ENCODE assay signal across 8 mouse cellular contexts in the genomic region with DNA sequence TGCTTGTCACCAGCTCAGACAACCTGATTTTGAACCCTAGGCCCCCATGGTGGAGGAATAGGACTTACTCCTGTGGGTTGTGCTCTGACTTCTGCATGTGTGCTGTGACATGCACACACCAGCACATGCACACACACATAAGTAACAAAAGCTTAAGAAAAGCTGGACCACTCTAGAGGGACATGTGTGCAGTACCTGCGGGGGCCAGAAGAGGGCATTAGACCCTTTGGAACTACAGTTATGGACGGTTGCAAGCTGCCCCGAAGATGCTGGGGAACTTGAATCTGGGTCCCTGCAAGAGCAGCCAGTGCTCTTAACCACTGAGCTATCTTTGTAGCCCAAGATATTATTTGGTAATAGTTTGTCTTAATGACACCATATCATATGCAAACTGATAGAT. TPM values are rescaled to one million over a fixed set of nuclear protein-coding genes. Genes with fewer than 3 reads are reported as not detected.
DNase-seq lines count a peak whose midpoint lies in the region; ATAC-seq lines count a peak whose summit lies in the region.

No protein-coding gene starts in this region.

- WGBS in hindbrain, embryonic 10.5 days: 52% methylated on average over 3 of the region's 3 CpGs
- 53% methylated on average over 3 of the region's 3 CpGs for WGBS in hindbrain, embryonic 12.5 days
- 57% methylated on average over 3 of the region's 3 CpGs for WGBS in intestine, embryonic 16.5 days
- WGBS in heart, embryonic 12.5 days: 52% methylated on average over 3 of the region's 3 CpGs

- no peak overlapping the region for H3K4me2 ChIP-seq in hindbrain, embryonic 12.5 days (replicated peaks)
- H3K4me2 ChIP-seq in intestine, embryonic 16.5 days (ENCODE audit: low read depth, low read length): no peak overlapping the region
- no peak overlapping the region for H3K4me2 ChIP-seq in heart, embryonic 12.5 days

- no peak for ATAC-seq in hindbrain, embryonic 12.5 days (ENCODE audit: low FRiP score)
- ATAC-seq in intestine, embryonic 16.5 days: no peak
- ATAC-seq in heart, embryonic 12.5 days (ENCODE audit: insufficient number of reproducible peaks, low FRiP score): no peak

- no peaks in the 10 kb centered on the region for H3K9me3 ChIP-seq in hindbrain, embryonic 10.5 days
- no peaks in the 10 kb centered on the region for H3K9me3 ChIP-seq in hindbrain, embryonic 12.5 days (replicated peaks)
- H3K9me3 ChIP-seq in intestine, embryonic 16.5 days (ENCODE audit: control insufficient read depth, low read length): no peaks in the 10 kb centered on the region
- no peaks in the 10 kb centered on the region for H3K9me3 ChIP-seq in heart, embryonic 12.5 days (replicated peaks)

- H3K27ac ChIP-seq in hindbrain, embryonic 10.5 days: no peak overlapping the region
- H3K27ac ChIP-seq in hindbrain, embryonic 12.5 days: no peak overlapping the region
- no peak overlapping the region for H3K27ac ChIP-seq in intestine, embryonic 16.5 days (ENCODE audit: low read length)
- H3K27ac ChIP-seq in heart, embryonic 12.5 days (ENCODE audit: poor library complexity, severe bottlenecking): no peak overlapping the region

- no peaks in the 10 kb centered on the region for H3K27me3 ChIP-seq in hindbrain, embryonic 10.5 days (ENCODE audit: insufficient read depth, poor library complexity, severe bottlenecking)
- H3K27me3 ChIP-seq in hindbrain, embryonic 12.5 days: no peaks in the 10 kb centered on the region
- H3K27me3 ChIP-seq in intestine, embryonic 16.5 days (replicated peaks; ENCODE audit: control insufficient read depth, insufficient read depth, low read length): no peaks in the 10 kb centered on the region
- no peaks in the 10 kb centered on the region for H3K27me3 ChIP-seq in heart, embryonic 12.5 days (replicated peaks)

- H3K36me3 ChIP-seq in hindbrain, embryonic 10.5 days: no peaks in the 10 kb centered on the region
- H3K36me3 ChIP-seq in hindbrain, embryonic 12.5 days: no peaks in the 10 kb centered on the region
- H3K36me3 ChIP-seq in intestine, embryonic 16.5 days (ENCODE audit: control insufficient read depth, insufficient read depth, low read length): no peaks in the 10 kb centered on the region
- no peaks in the 10 kb centered on the region for H3K36me3 ChIP-seq in heart, embryonic 12.5 days

- no peaks in the 10 kb centered on the region for H3K4me1 ChIP-seq in hindbrain, embryonic 10.5 days (replicated peaks)
- peaks cover 3% of the 10 kb centered on the region; the same call in 1 of the 2 replicates for H3K4me1 ChIP-seq in hindbrain, embryonic 12.5 days
- H3K4me1 ChIP-seq in intestine, embryonic 16.5 days (ENCODE audit: control insufficient read depth, insufficient read depth, low read length): 0 out of 2 replicates have a peak, but pooled peaks cover 2% of the 10 kb centered on the region
- peaks cover 17% of the 10 kb centered on the region for H3K4me1 ChIP-seq in heart, embryonic 12.5 days (replicated peaks)

- no peak overlapping the region for H3K9ac ChIP-seq in hindbrain, embryonic 12.5 days
- H3K9ac ChIP-seq in intestine, embryonic 16.5 days (ENCODE audit: low read depth, low read length): no peak overlapping the region
- H3K9ac ChIP-seq in heart, embryonic 12.5 days: no peak overlapping the region

- H3K4me3 ChIP-seq in hindbrain, embryonic 10.5 days: no peak overlapping the region
- H3K4me3 ChIP-seq in hindbrain, embryonic 12.5 days: no peak overlapping the region
- H3K4me3 ChIP-seq in intestine, embryonic 16.5 days (ENCODE audit: low read length): no peak overlapping the region
- no peak overlapping the region for H3K4me3 ChIP-seq in heart, embryonic 12.5 days

- DNase-seq in hindbrain, embryonic 10.5 days (ENCODE audit: low spot score): peak; percentile 23
- DNase-seq in CD8-positive naive resting alpha-beta T cell, adult 2 months (ENCODE audit: low read depth in 2 of 2, low spot score in 2 of 2): peak; percentile 23 to 38
- peak; percentile 60 for DNase-seq in c-Kit-positive CD71-positive TER-119-positive erythroid progenitor cells, embryonic 14.5 days (ENCODE audit: low spot score)
- peak; percentile 28 for DNase-seq in lung, postnatal 25 days (ENCODE audit: low spot score)
- DNase-seq in ovary, postnatal 14 days (ENCODE audit: low spot score): no peak

RNA-seq across cellular contexts. Expression of a gene that starts 46.2 kb away (rescaled TPM):
- polyA plus RNA-seq in hindbrain, embryonic 10.5 days (2016; fragmentation: Nextera tagmentation; extraction: Ambion mirVana): 0.21 TPM in 1 of 2 replicates, not detected in the other
- polyA plus RNA-seq in hindbrain, embryonic 12.5 days (2016; fragmentation: Nextera tagmentation; extraction: Ambion mirVana): not detected in 2 replicates
- polyA plus RNA-seq in intestine, embryonic 16.5 days (2015; fragmentation: Nextera tagmentation; extraction: Ambion mirVana): not detected in 2 replicates
- polyA plus RNA-seq in heart, embryonic 12.5 days (2016; fragmentation: Nextera tagmentation; extraction: Ambion mirVana): not detected in 2 replicates
